Mouse (Mus musculus): Measurements from ENCODE around the gene Cdc42se2.
A peak's percentile ranks its signal among the peaks of the same experiment; 100 is the strongest.

Cdc42se2 gene

DNA sequence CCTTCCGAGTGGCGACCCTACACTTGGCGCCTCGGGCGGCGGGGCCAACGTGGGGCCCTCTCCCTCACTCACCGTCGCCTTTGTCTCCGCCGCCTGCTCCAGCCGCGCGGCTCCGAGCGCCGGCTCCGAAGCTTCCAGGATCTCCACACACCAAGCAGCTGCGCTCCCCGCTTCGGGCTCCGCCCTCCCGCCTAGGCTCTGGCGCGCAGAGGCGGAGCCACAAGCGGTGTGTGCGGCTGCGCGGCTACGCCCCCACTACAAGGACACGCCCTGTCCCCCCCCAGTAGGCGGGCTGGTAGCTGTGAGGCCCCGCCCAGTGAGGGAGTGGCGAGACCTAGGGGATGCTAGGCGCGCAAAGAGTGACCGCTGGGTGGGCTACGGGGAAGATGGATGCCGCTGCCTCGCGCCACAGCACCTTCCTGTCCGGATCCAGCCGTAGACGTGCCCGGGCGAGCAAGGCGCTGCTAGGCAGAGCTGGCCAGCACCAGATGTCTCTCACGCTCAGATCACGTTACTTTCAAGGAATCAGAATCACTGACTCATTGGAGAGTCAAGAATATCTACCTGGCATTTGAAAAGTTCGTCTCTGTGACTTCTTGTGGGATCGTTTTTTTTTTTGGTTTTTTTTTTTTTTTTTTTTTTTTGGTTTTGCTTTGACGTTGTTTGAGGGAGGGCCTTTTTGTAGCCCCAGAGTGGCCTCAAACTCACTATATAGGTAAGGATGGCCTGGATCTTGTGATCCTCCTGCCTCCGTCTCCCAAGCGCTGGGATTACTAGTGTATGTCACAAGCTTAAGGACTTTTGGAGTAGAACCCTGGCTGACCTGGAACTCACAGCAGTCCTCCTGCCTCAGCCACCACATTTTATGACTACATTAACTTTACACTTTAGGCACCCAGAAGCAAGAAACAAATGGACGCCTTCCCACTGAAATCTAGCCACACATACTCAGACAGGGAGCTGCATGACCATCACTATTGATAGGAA is at the start of gene Cdc42se2:
Cdc42se2 (minus strand) TSS at position 188 of the 987 bp plus-strand sequence.
- peak; percentile 94 to 97 for DNase-seq (ENCODE audit: low spot score in 2 of 2)

DNA sequence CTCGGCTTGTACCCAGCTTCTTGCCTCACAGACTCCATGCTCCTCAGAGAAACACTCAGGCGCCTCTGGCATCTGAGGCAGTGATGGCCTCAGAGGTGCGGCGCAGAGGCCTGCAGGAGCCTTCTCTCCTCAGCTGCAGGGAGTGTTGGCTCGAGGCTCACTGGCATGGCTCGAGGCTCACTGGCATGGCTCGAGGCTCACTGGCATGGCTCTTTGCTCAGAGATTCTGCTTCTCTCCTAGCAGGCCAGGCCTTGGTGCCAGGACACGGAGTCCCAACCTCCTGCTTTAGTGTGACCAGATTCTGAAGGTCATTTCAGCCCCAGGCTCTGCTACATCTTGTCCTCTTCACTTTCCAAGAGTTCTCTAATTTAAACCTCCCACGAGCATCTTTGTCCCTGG is 48.6 kb upstream of the Cdc42se2 start:
- no peak for DNase-seq (ENCODE audit: low spot score in 2 of 2)

DNA sequence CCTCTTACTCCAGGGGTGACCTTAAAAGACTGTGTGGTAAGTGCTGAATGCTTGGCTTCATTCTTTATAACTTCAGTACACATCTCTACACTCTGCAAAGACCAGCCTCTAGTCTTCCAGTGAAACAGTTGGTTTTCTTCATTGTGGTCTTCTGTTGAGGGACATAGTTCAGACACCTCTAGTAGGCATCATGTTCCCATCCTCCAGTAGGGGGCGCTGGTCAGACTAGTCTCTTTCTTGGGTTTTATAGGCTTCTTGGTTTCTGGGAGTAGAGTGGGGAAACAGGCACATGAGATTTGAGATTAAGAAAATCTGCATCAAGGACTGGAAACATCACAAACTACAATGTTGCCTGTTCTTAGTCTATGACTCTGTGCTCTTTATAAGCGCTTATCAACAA is 47.1 kb upstream of the Cdc42se2 start:
- no peak for DNase-seq (ENCODE audit: low spot score in 2 of 2)

DNA sequence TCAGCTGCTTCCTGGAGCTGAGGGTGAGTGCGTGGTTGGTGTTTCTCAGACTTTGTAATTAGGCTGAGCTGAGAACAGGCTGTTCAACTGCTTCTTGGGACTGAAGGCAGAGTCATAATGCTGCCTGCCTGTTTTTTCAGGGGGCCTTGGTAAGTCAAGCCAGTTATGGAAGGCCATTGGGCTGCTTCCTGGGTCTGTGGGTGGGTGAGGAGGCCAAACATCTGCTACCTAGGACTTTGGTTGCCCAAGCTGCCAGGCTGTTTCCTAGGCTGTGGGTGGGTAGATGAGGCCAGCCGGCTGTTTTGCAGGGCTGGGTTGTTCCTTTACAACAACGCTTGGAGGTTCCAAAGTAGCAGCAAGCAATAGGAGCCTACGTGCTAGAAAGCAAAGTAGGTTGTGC is 46.4 kb upstream of the Cdc42se2 start:
- peak; percentile 85 to 88 for DNase-seq (ENCODE audit: low spot score in 2 of 2)

DNA sequence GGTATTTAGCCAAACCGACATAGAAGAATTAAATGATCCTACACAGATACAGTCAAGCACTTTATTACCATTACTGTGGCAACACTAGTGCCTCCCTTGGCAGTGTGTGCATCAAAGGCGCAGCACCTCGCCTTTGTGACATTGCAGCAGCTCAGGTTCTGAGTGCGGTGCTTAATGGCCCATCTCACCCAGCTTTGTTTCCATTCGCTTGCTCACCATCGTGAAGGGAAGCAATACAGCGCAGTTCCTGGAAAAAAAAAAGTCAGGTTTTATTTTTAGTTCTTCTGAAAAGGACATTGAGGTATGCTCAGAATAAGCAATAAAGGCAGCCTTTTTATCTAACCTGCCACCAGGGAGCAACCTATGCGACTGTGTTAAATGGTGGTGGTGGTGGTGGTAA is 39.3 kb upstream of the Cdc42se2 start:
- no peak for DNase-seq (ENCODE audit: low spot score in 2 of 2)

DNA sequence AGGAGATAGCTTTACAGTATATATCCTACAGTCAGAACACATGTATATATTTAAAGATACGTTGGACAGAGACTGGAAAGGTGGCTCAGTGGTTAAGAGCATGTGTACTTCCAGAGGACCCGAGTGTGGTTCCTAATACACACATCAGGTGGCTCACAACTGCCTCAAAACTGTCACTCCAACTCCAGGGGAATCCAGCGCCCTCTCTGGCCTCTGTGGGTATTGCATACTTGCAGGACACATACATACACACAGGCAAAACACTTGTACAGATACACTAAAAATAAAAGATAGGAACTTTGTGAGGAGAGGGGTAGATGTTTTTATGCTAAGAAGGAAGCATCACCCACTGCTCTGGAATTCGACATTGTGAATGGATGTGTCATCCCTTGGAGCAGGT is 38.3 kb upstream of the Cdc42se2 start:
- no peak for DNase-seq (ENCODE audit: low spot score in 2 of 2)

DNA sequence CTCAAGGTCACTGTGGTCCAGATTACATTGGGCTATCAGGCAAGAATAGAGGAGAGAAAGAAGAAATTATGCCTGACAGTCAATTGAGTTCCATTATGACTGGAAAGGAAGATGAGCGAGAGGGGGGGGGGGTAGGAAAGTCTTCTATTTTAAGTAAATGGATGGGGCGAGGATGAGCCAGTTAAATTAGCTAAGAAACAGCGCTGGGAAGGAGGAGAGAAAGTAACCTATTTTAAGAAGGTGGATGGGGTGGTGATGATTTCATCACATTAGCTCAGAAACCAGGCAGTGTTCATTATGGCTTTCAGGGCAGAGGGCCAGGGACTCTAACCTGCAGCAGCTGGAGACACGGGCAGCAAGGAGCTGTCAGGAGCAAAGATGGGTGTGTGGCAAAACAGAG is 36.0 kb upstream of the Cdc42se2 start:
- peak; percentile 43 to 69 for DNase-seq (ENCODE audit: low spot score in 2 of 2)

DNA sequence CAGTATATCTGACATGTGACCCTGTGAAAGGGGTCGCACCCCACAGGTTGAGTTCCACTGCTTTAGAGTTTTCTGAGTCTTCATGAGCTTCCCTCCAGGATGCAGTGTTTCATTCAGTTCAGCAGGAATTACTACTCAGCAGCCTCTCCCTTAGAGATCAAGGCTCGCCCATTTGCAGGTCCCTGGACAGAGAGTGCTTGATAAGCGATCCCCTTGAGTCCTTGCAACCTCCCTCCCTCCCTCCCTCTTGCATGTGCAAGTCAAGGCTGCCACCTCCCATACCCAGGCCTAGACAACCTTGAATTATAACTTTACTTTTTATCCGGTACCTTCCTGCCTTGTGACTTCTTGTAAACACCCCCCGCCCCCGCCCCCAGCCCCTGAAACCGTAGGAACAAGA is 32.0 kb upstream of the Cdc42se2 start:
- DNase-seq (ENCODE audit: low spot score in 2 of 2): no peak

DNA sequence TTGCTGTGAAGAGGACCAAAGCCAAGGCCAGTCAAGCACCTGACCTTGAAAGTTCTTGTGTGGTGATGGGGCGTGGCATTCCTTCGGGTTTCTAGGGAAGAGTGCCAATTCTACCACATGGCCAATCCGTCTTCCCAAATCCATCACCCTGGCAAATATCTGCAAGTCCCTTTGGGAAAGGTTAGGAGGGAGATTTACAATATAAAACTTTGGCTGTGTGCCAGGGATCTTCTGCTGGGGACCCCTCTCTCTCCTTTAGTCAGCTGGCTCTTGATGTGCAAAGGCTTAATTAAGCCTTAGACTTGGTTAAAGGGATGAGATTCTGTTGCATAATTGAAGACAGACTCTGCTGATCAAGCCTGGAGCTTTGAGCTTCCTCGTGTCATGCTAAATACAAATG is 30.0 kb upstream of the Cdc42se2 start:
- DNase-seq (ENCODE audit: low spot score in 2 of 2): no peak

DNA sequence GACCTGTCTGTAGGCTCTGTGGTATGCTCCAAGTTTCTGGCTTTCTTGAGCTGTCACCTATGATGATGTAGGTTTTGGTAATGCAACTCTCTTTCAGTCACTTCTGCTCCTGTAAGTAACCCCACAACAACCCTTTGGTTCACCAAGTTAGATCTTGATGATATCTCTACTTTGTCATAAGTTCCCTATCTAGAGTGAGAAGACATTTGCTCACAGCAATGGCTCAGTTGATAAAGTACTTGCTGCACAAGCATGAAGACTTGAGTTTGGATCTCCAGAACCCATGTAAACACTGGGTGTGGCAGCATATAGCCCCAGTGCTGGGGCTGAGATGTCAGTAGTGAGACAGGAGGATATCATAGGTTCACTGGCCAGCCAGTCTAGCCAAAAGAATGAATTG is 28.2 kb upstream of the Cdc42se2 start:
- no peak for DNase-seq (ENCODE audit: low spot score in 2 of 2)

DNA sequence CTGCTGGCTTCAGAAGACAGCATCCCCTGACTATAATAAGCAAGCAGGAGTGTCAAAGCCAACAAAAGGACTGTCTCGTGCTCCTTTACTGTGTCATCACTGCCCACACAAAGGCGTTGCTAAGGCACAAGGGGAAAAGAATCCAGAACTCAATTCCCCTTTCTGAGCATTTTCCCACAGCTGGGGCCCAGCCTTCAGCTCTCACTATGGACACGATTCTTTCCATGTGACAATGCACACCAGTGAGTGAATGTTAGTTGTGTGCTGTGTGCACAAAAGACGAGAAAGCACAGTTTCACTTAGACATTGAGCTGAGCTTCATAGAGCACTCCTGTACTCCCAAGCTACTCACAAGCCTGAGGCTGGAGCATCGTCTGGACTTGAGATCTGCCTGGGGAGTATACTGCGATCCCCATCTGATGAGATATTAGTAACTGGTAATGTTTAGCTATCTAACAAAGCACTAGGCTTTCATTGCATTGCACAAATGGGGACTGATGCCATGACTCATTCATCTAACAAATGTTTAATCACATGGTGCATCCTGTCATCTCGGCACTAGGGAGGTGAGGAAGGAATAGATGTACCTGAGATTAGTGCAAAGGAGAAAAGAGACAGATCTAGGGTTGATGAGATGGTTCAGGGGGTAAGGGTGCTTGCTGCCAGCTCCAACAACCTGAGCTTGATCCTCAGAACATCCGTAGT is 25.5 kb upstream of the Cdc42se2 start:
- DNase-seq (ENCODE audit: low spot score in 2 of 2): peak; percentile 38 to 73

DNA sequence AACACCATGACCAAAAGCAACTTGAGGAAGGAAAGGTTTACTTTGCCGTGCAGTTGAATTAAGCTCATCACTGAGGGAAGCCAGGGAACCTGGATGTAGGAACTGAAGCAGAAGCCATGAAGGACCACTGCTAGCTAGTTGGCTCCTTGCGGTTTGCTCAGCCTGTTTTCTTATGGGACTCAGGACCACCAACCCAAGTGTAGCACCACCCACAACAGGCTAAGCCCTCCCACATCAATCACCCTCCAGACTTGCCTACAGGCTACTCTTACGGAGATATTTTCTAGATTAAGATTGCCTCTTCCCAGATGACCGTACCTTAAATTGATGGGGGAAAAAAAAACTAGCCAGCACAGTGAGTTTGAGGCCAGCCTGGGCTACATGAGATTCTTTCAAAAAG is 24.8 kb upstream of the Cdc42se2 start:
- DNase-seq (ENCODE audit: low spot score in 2 of 2): no peak

DNA sequence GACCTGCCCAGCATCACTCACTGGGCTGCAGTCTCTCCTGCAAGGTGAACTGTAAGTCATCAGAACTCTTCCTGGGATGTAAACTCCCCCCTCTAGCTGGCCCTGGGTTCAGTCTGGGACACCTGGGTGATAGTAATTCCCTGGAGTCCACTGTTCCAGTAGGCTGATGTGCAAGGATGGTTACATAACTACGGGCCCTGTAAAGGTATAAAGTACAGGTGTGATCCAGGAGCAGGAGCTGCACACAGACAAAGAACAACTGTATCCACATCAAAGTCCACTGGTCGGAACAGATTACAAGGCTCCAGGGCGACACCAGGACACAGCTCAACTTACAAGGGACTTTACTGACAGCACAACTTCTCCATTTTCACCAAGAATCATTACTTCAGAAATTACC is 23.6 kb upstream of the Cdc42se2 start:
- DNase-seq (ENCODE audit: low spot score in 2 of 2): no peak

DNA sequence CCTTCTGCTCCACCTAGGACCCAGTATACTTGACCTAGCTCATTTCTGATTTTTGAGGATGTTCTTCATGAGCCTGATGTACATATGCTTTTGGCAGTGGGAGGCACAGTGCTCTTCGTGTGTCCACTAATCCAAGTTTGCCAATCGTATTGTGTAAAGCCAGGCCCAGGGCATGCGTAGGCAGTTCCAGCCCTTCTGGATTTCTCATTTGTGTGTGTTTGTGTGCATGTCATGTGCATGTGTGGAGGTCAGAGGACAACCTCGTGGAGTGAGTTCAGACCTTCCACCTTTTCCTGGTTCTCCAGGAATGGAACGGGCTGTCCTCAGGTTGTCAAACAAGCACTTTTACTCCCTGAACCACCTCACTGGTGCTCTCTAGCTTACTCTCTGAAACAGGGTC is 22.1 kb upstream of the Cdc42se2 start:
- no peak for DNase-seq (ENCODE audit: low spot score in 2 of 2)

DNA sequence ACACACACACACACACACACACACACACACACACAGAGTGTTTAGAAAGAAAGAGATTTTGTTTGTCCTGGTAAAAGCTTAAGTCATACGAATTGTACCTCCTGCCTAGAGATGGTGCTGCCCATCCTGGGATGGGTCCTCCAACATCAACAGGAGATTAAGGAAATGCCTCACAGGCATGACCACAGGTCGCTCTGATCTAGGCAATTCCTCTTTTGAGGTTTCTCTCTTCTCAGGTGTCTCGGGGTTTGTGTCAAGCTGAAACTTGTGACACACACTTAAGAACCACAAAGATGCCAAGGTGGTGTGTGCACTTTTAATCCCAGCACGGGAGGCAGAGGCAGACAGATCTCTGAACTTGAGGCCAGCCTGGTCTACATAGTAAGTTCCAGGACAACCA is 20.7 kb upstream of the Cdc42se2 start:
- DNase-seq (ENCODE audit: low spot score in 2 of 2): no peak

DNA sequence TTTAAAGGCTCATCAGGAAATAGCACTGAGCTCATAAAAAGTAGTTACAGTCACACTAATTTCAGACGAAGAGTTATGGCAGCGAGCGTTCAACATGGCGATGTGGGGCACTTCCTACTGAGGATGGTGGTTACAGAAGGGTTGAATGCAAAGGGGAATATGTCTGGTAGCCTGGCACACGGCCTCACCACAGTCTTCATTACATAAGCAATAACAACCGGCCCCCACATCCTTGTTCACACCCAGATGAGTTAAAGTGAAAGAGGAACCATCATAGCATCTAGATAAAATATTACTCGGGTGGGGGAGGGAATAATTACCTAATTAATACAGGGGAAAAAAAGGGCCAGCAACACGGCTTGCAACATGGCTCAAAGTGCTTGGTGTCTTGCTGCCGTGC is 20.2 kb upstream of the Cdc42se2 start:
- DNase-seq (ENCODE audit: low spot score in 2 of 2): no peak

DNA sequence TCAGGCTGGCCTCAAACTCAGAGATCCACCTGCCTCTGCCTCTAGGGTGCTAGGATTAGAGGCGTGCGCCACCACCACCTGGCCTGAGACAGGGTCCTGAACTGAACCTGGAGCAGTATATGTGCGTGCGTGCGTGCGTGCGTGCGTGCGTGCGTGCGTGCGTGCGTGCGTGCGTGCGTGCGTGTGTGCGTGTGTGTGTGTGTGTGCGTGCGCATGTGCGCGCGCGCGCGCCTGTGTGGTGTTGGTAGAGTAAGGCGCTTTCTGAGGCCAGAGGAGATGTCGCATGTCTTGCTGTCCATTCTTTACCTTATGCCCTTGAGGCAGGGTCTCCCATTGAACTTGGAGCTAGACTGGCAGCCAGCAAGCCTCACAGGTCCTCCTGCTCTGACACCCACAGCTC is 19.4 kb upstream of the Cdc42se2 start:
- DNase-seq (ENCODE audit: low spot score in 2 of 2): no peak

DNA sequence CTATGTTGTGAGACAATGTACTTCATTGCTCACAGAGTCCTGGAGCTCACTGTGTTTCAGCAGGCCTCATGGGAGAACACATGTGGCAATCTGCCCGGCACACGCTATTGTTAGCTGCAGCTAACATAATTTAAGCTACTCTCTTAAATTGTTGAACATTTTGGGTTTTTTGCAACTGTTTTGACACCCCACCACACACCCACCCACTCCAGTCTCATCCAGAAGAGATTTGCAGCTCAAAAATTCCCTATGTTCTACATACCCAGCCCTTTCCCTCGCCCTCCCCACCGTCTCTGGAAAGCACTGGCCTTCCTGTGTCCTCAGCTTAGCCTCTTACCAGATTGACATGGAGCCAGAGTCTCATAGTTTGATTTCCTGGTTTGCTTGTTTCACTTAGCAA is 17.7 kb upstream of the Cdc42se2 start:
- peak; percentile 86 to 95 for DNase-seq (ENCODE audit: low spot score in 2 of 2)

DNA sequence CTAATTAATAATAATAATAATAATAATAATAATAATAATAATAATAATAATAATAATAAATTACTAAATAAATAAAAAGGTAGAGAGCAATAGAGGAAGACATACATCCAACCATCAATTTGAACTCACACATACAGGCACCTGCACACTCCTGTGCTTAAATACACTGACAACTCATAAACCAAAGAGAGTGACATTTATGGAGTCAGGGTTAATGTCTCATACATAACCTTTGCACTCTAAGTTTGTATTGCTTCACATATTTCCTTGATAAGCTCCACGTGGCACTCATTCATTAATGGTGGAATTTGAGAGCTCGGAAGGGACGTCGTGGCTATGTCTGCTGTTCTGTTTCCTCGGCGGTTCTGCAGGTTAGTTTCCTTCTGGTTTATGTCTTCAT is 15.1 kb upstream of the Cdc42se2 start:
- no peak for DNase-seq (ENCODE audit: low spot score in 2 of 2)

DNA sequence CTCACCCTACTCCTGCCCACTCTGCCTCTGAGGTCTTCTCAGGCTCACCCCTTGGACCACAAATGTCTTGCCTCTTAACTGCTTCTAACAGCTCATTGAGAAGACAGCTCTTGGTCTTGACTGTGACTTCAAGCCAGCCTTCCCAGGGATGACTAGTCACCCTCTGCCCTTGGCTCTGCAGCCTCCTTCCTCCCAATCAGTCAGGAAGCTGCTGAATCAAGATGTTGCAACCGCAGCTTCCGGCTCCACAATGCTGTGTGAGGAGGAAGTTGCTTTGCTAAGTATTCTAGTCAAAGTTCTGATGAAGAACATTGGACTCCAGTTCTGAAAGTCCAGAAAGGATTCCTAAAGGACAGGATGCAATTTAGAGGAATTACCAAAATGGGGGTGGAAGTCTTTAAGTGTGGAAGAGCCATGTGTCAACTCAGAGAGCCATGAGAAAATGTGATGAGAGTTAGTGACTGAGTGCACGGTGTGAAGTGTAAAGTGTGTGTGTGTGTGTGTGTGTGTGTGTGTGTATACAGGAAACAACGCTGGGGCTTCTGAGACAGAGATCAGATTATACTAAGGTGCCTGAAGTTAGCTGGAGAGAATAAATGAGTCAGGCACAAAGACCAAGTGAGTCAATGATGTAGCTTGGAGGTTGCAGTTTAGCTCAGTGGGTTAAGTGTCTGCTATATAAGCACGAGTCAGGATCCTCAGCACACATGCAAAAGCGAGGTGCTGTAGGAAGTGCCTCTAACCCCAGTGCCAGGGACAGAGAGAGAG is 14.5 kb upstream of the Cdc42se2 start:
- no peak for DNase-seq (ENCODE audit: low spot score in 2 of 2)

DNA sequence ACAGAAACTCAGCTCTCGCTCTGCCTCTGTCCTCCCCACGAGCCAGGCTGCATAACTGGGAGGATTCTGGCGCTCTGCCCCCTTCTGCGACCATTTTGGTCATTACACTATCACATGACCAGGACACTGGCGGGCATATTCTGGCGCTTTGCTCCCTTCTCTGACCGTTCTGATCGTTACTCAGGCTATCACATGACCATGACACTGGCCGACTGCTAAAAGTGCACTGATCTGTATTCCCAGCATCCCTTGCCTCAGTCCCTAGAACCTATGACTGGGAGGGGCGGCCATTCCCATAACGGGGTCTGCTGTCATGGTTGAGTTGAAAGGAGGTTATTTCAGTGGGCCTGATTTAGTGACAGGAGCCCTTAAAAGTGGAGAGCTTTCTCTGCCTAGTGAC is 9.1 kb upstream of the Cdc42se2 start:
- DNase-seq (ENCODE audit: low spot score in 2 of 2): no peak

DNA sequence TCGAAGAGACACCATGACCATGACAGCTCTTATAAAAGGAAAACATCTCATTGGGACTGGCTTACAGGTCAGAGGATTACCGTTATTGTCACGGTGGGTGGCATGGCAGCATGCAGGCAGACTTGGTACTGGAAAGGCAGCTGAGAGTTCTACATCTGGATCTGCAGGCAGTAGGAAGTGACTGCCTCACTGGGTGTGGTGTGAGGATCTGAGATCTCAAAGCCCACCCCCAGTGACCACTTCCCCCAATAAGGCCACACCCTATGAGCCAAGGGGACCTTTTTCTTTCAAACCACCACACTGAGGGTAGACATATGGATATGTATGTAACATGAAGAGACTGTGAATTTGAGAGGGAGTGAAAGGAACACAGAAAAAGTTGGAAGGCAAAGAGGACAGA is 7.2 kb upstream of the Cdc42se2 start:
- no peak for DNase-seq (ENCODE audit: low spot score in 2 of 2)
